Mouse (Mus musculus): ENCODE measurements around the gene Ptgds.

DNA sequence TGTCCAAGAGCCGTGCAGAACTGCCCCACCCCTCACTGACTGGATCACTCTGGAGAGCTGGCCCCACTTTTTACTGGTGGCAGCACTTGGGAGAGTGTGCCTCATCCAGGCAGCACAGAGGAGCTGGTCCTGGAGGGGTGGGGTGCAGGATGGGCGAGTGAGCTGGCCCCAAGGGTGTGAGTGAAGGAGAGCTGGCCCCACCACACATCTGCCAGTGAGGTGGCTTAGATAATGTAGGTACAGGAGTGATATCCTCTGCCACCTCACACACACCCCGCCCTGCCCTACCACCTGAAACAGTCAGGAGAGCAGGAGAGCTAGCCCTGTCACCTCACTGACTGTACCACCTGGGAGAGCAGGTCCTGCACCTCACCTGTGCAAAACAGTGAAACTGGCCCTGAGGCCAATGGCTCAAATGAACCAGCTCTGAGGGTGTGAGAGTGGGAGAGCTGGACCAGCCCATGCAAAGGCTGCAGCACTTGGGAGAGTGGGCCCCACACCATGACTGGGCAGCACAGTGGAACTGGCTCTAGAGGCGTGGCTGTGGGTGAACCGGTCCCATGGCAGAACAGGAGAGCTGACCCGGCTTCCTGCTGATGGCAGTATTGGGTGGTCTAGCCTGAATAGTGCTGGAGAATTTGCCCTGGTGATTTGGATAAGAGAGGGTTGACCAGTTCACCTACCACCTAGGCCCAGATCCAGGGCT lies 18.3 kb upstream of the Ptgds start:
- TF ChIP-seq EP300 (IDR thresholded peaks at IDR 0.05) = no peak
- TF ChIP-seq CTCF (IDR thresholded peaks at IDR 0.05) = no peak

All from lung, postnatal 0 days (tissue).